Mouse (Mus musculus) hindbrain, embryonic 14.5 days (tissue): ENCODE data around the gene Fetub. TPM values are rescaled to one million over a fixed set of nuclear protein-coding genes. Genes with fewer than 3 reads are reported as not detected.
"Not testable (repeated sequence)": the region's sequence is repeated elsewhere in the genome, so short reads cannot be mapped to it uniquely, and the experiment has no call there.

Experiments used
- ATAC-seq: fragments of 200-750 bp; cut with Nextera tagmentation; 2 replicates; pipeline ENCODE4 v1.8.0; 2017; ENCODE audit warnings: moderate number of reproducible peaks, mild to moderate bottlenecking, moderate TSS enrichment, moderate library complexity; ENCODE audit not compliant: low FRiP score
- DNase-seq: peaks from one replicate; pipeline ENCODE4 v3.0.0-alpha.2; 2015; ENCODE audit warnings: low spot score
- H3K27ac ChIP-seq: fragments of 300-500 bp; sonication (generic); 2 replicates; pipeline ENCODE4 v1.5.1; 2014; ENCODE audit warnings: mild to moderate bottlenecking, moderate library complexity
- H3K27me3 ChIP-seq: fragments of 300-500 bp; sonication (generic); 2 replicates; pipeline ENCODE4 v1.6.1; 2014; ENCODE audit warnings: mild to moderate bottlenecking, low read length, mixed read lengths; ENCODE audit not compliant: control insufficient read depth, insufficient read depth
- H3K36me3 ChIP-seq: fragments of 300-500 bp; sonication (generic); replicated peaks from 2 replicates; pipeline ENCODE4 v1.6.1; 2014; ENCODE audit not compliant: control insufficient read depth, insufficient read depth
- H3K4me1 ChIP-seq: fragments of 300-500 bp; sonication (generic); replicated peaks from 2 replicates; pipeline ENCODE4 v1.6.1; 2014; ENCODE audit warnings: antibody characterized with exemption, low read length, mixed read lengths; ENCODE audit not compliant: control insufficient read depth, insufficient read depth
- H3K4me2 ChIP-seq: fragments of 300-500 bp; sonication (generic); replicated peaks from 2 replicates; pipeline ENCODE4 v1.6.1; 2014; ENCODE audit warnings: mild to moderate bottlenecking, moderate library complexity
- H3K4me3 ChIP-seq: fragments of 300-500 bp; sonication (generic); replicated peaks from 2 replicates; pipeline ENCODE4 v1.5.1; 2014; ENCODE audit warnings: mild to moderate bottlenecking, low read length
- H3K9ac ChIP-seq: fragments of 300-500 bp; sonication (generic); 2 replicates; pipeline ENCODE4 v1.6.1; 2014
- H3K9me3 ChIP-seq: fragments of 300-500 bp; sonication (generic); 2 replicates; pipeline ENCODE4 v1.6.1; 2016; ENCODE audit warnings: low read length; ENCODE audit not compliant: control insufficient read depth
- WGBS: fragments of 180-500 bp; shearing (Covaris S2); extraction: QIAGEN DNeasy Blood & Tissue Kit; methylation state at CpG from one replicate; pipeline ENCODE4 v1.1.7; 2014; 5-methylcytosine and 5-hydroxymethylcytosine counted together
- polyA plus RNA-seq: library from polyadenylated mRNA; unstranded; fragments of >200 nt; fragmentation: Nextera tagmentation; extraction: Ambion mirVana; gene quantifications from 2 replicates; pipeline ENCODE4 v1.2.1, GENCODE M21; 2014

The Fetub gene
- polyA plus RNA-seq, 1 experiment from 2014 or later, result not detected

DNA sequence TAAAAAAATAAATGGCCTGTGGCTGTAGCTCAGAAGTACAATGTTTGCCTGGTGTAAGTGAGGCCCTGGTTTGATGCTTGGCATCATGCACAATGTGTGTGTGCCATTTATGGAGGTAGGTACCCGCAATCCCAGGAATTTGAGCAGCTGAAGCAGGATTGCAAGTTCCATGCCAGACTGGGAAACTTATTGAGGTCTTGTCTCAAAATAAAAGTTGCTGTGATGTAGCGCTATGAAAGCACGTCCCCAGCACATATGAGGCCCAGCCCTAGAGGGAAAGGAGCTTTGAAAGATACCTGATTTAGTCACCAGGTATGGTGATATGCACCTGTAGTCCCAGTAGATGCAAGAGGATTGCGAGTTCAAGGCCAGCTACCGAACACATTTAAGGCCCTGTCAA, 3.6 kb downstream of the Fetub start:
- no peaks in the 10 kb centered on the region for H3K36me3 ChIP-seq
- no peaks in the 10 kb centered on the region for H3K27me3 ChIP-seq
- no peak for ATAC-seq
- H3K4me1 ChIP-seq, result no peaks in the 10 kb centered on the region
- H3K4me3 ChIP-seq, result no peak overlapping the region
- DNase-seq, result no peak
- no peak overlapping the region for H3K9ac ChIP-seq
- no peaks in the 10 kb centered on the region for H3K9me3 ChIP-seq
- WGBS, result 96% methylated on average over 5 of the region's 5 CpGs
- no peak overlapping the region for H3K27ac ChIP-seq
- H3K4me2 ChIP-seq, result no peak overlapping the region

DNA sequence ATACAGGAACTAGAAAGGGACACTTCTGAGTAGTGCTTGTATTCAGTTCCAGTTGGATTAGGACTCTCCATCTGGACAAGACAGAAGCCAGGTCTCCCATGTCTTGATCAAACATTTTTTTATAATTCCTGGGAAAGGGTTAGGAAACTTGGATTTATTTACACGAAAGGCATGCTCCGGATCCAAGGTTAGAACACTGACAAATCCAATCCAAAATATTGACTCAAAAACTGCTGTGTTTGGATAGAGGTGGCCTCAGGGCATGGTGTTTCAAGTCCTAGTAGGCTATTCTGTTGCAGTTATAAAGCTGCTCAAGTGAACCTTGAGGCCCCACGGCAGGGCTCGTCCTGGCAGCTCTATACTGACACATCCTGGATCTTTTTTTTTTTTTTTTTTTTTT, 4.3 kb downstream of the Fetub start:
- Histone ChIP-seq H3K4me2 (no peak overlapping the region), H3K27me3 (no peaks in the 10 kb centered on the region), H3K36me3 (no peaks in the 10 kb centered on the region), H3K4me3 (no peak overlapping the region), H3K27ac (no peak overlapping the region), H3K4me1 (no peaks in the 10 kb centered on the region), H3K9ac (no peak overlapping the region), H3K9me3 (no peaks in the 10 kb centered on the region)
- 92% methylated on average over 4 of the region's 4 CpGs for WGBS
- DNase-seq (no peak), ATAC-seq (no peak)

DNA sequence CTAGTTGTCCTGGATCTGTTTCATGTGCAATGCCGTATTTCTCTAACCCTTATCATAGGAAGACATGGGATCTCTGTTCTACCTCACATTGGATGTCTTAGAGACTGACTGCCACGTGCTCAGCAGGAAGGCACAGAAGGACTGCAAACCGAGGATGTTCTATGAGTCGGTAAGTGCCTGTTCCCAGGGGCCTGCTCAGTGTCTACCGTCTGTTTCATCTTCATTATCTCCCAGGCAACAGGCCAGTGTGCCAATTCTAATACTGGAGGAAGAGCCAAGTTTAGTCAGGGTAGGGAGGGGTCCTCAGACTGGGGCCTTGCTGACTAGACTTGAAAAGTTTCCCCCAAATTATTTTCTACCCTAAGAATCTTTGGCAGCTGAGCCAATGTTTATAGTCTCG, 11.4 kb downstream of the Fetub start:
- H3K27me3 ChIP-seq, result no peaks in the 10 kb centered on the region
- H3K9ac ChIP-seq, result no peak overlapping the region
- no peaks in the 10 kb centered on the region for H3K4me1 ChIP-seq
- H3K4me2 ChIP-seq, result no peak overlapping the region
- H3K9me3 ChIP-seq, result no peaks in the 10 kb centered on the region
- no peak overlapping the region for H3K27ac ChIP-seq
- H3K36me3 ChIP-seq, result no peaks in the 10 kb centered on the region
- DNase-seq, result peak; percentile 48
- no peak overlapping the region for H3K4me3 ChIP-seq
- ATAC-seq, result peak; percentile 51; the same call in 1 of the 2 replicates
- WGBS, result 56% methylated on average over 6 of the region's 6 CpGs

DNA sequence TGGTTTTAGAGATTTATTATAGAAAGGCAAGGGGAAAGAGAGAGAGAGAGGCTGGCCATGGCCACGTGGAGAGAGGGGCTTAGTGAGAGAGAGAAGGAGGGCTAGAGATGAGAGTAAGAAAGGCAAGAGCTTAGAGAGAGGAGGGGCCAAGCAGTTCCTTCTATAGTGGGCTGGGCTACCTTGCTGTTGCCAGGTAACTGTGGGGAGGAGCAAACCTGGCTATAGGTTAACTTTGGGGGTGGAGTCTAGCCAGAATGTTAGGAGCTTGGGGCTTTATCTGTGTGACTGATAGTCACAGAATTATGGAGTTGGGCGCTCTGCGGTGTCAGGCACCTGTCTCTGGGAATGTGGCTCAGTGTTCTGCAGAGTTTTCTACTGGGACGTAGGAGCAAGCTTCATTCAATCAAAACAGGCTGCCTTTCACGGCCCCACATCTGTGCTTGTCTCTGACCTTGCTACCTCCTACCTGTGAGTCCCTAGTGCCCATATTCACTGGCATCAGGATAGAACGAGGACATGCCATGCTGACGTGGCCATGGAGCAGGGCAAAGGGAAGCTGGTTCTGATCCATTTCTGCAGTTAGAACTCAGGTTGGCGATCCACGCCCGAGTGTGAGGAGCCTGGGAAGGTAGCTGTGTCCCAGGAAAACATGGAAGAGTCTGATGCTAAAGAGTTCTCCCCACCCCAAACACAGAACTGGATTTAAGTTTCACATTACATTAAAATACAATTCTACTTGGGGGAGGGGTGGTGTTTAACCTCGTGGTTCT, 13.5 kb downstream of the Fetub start:
- 92% methylated on average over 11 of the region's 11 CpGs for WGBS

DNA sequence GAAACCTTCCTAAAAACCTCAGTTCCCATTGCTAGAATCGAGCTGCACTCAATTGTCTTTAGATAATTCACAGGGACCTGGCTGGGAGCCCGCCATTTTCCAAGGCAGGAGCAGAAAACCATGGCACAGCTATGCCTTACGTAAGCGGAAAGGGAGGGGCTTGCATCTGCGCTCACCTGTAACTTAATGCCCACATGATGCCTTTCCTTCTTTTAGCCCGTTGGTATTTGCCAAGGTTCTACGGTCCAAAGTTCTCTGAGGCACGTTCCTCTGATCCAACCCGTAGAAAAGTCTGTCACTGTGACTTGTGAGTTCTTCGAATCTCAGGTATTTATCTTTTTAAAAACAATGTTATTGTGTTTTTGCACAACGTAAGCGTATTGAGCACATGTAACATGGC, 19.5 kb downstream of the Fetub start:
- H3K9me3 ChIP-seq, result 0 out of 2 replicates have a peak, but pooled peaks cover 5% of the 10 kb centered on the region
- no peak for DNase-seq
- no peak overlapping the region for H3K4me3 ChIP-seq
- no peak overlapping the region for H3K9ac ChIP-seq
- no peaks in the 10 kb centered on the region for H3K27me3 ChIP-seq
- no peak overlapping the region for H3K4me2 ChIP-seq
- no peak for ATAC-seq
- H3K36me3 ChIP-seq, result no peaks in the 10 kb centered on the region
- 93% methylated on average over 12 of the region's 12 CpGs for WGBS
- H3K4me1 ChIP-seq, result no peaks in the 10 kb centered on the region
- H3K27ac ChIP-seq, result no peak overlapping the region

More for the DNA sequence above, 13.5 kb downstream of the Fetub start:
- H3K9ac ChIP-seq, result no peak overlapping the region
- H3K27ac ChIP-seq, result no peak overlapping the region
- H3K4me1 ChIP-seq, result no peaks in the 10 kb centered on the region
- no peaks in the 10 kb centered on the region for H3K9me3 ChIP-seq
- H3K36me3 ChIP-seq, result no peaks in the 10 kb centered on the region
- no peaks in the 10 kb centered on the region for H3K27me3 ChIP-seq
- H3K4me3 ChIP-seq, result no peak overlapping the region
- no peak for DNase-seq
- H3K4me2 ChIP-seq, result no peak overlapping the region
- no peak for ATAC-seq

DNA sequence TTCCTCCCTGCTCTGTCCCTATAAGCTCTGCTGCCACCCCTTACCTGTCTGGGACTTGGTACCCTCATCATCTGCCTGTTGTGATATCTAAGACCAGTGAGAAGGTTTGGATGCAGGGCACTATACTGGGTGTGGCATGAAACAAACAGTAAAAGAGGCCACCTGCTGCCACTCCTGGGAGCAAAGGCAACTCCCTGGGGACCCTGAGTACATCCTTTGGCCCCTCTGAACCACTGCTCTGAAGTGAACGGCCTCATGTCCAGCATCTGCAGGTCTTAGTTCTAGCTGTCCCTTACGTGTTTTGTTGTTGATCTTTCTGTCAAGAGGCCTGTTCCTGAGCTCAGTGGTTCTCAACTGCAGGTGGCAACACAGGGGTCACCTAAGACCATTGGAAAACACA, 20.4 kb downstream of the Fetub start:
- H3K27ac ChIP-seq, result no peak overlapping the region
- no peaks in the 10 kb centered on the region for H3K27me3 ChIP-seq
- H3K36me3 ChIP-seq, result no peaks in the 10 kb centered on the region
- no peak overlapping the region for H3K4me2 ChIP-seq
- H3K9ac ChIP-seq, result no peak overlapping the region
- ATAC-seq (no peak), DNase-seq (no peak)
- WGBS, result 94% methylated on average over 2 of the region's 2 CpGs
- H3K9me3 ChIP-seq, result 0 out of 2 replicates have a peak, but pooled peaks cover 5% of the 10 kb centered on the region
- H3K4me3 ChIP-seq, result no peak overlapping the region
- H3K4me1 ChIP-seq, result no peaks in the 10 kb centered on the region

DNA sequence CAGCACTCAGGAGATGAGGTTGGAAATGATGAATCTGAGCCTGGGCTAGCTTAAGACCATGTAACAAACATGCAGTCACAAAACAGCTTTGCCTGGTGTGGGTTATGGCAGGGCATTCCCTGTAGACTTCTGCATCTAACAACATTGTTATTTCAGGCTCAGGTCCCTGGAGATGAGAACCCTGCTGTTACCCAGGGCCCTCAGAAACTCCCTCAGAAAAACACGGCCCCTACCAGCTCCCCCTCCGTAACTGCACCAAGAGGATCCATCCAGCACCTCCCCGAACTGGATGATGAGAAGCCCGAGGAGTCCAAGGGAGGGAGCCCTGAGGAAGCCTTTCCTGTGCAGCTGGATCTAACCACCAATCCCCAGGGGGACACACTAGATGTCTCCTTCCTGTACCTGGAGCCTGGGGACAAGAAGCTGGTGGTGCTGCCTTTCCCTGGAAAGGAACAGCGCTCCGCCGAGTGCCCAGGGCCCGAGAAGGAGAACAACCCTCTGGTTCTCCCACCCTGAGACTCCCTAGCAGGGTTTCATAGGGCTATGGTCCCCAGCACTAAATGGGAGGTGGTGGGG, 21.1 kb downstream of the Fetub start:
- H3K9me3 ChIP-seq, result 0 out of 2 replicates have a peak, but pooled peaks cover 5% of the 10 kb centered on the region
- 90% methylated on average over 8 of the region's 8 CpGs for WGBS
- no peak overlapping the region for H3K4me2 ChIP-seq
- no peak overlapping the region for H3K4me3 ChIP-seq
- ATAC-seq (no peak), DNase-seq (no peak)
- no peaks in the 10 kb centered on the region for H3K4me1 ChIP-seq
- H3K27me3 ChIP-seq, result no peaks in the 10 kb centered on the region
- no peaks in the 10 kb centered on the region for H3K36me3 ChIP-seq
- no peak overlapping the region for H3K27ac ChIP-seq
- no peak overlapping the region for H3K9ac ChIP-seq

DNA sequence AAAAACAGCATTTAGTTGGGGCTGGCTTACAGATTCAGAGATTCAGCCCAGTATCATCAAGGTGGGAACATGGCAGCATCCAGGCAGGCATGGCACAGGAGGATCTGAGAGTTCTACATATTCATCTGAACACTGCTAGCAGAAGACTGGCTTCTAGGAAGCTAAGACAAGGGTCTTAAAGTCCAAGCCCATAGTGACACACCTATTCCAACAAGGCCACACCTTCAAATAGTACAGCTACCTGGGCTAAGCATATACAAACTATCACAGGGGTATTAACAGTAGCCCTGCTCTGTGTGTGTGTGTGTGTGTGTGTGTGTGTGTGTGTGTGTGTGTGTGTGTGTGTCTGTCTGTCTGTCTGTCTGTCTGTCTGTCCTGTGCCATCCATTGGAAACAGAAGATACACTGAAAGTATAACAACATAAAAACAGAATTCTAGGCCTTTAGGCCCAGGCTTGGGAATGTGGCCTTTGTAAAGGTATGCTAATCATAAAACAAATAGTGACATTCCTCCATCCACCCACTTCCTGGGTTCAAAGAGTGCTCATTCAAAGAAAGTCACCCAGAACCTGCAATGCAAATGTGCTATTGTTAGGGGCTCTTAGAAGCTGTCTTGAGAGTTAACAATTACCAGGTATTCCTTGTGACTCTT, 23.8 kb downstream of the Fetub start:
- not testable (repeated sequence) for H3K36me3 ChIP-seq, H3K4me1 ChIP-seq, H3K9me3 ChIP-seq, H3K4me2 ChIP-seq, DNase-seq, H3K4me3 ChIP-seq, H3K9ac ChIP-seq, H3K27me3 ChIP-seq, H3K27ac ChIP-seq, ATAC-seq

DNA sequence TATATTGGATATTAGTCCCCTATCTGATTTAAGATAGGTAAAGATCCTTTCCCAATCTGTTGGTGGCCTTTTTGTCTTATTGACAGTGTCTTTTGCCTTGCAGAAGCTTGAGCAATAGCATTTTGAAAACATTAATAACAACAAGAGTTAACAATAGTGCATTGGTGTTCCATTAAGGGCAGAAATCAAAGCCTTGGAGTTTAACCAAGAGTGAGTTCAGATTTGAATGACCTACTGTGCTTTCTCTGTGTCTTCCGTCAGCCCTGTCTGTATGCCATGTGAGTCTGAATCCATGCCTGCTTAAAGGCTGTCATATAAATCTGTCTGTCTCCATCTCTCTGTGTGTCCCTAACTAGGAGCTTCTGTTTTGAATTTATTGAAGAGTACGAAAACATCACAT, 29.2 kb downstream of the Fetub start:
- no peak overlapping the region for H3K4me3 ChIP-seq
- ATAC-seq, result no peak
- no peak overlapping the region for H3K27ac ChIP-seq
- no peaks in the 10 kb centered on the region for H3K9me3 ChIP-seq
- H3K27me3 ChIP-seq, result no peaks in the 10 kb centered on the region
- H3K4me1 ChIP-seq, result no peaks in the 10 kb centered on the region
- H3K36me3 ChIP-seq, result no peaks in the 10 kb centered on the region
- no peak overlapping the region for H3K4me2 ChIP-seq
- DNase-seq, result no peak
- H3K9ac ChIP-seq, result no peak overlapping the region
- 90% methylated on average over 2 of the region's 2 CpGs for WGBS
